ENCODE assay signal across 11 mouse cellular contexts in the genomic region with DNA sequence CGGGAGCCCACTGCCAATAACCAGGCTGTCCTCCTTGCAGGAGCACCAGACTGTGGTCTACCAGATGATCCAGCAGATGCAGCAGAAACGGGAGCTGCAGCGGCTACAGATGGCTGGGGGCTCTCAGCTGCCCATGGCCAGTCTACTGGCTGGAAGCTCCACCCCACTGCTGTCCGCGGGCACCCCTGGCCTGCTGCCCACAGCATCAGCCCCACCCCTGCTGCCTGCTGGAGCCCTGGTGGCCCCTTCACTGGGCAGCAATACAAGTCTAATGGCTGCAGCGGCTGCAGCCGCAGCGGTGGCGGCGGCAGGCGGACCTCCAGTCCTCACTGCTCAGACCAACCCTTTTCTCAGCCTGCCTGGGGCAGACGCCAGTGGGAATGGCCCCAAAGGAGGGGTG. TPM values are rescaled to one million over a fixed set of nuclear protein-coding genes. Genes with fewer than 3 reads are reported as not detected.
A peak's percentile ranks its signal among the peaks of the same experiment; 100 is the strongest.
DNase-seq lines count a peak whose midpoint lies in the region.
"Had no signal": no experiment of that assay in that cellular context is flagged by ENCODE, and none has a peak within 500 bp of the region (broad histone marks: within the 10 kb centered on the region; RNA-seq: fewer than 3 reads in every experiment).

No protein-coding gene starts in this region.

- H3K36me3 ChIP-seq in embryonic facial prominence, embryonic 10.5 days (replicated peaks) = peaks cover 84% of the 10 kb centered on the region

- peak; percentile 43 to 70 for DNase-seq in cerebellum, postnatal 4 days (ENCODE audit: low spot score in 2 of 2)
- no peak for DNase-seq in cerebellum, postnatal 36 days
- DNase-seq in kidney, postnatal 10 days = peak; percentile 45
- DNase-seq in kidney, adult 18-20 months = no peak
- no peak for DNase-seq in embryonic facial prominence, embryonic 10.5 days (ENCODE audit: low spot score)
- DNase-seq in lung, postnatal 10 days = peak; percentile 65
- no peak for DNase-seq in frontal cortex, postnatal 25 days (ENCODE audit: low spot score in 2 of 2)
- DNase-seq in thymus, postnatal 25 days = no peak
- DNase-seq: cerebellum, adult 9-10 months; liver, embryonic 13.5 days; right cerebral cortex, postnatal 14 days had no signal

- H3K9me3 ChIP-seq in embryonic facial prominence, embryonic 10.5 days = no peaks in the 10 kb centered on the region
- H3K9me3 ChIP-seq: liver, embryonic 13.5 days had no signal

- H3K27me3 ChIP-seq in embryonic facial prominence, embryonic 10.5 days (replicated peaks; ENCODE audit: low read depth, poor library complexity, severe bottlenecking) = 0 out of 2 replicates have a peak, but pooled peaks cover 3% of the 10 kb centered on the region

- peaks cover 45% of the 10 kb centered on the region for H3K4me1 ChIP-seq in embryonic facial prominence, embryonic 10.5 days

- 0 out of 2 replicates have a peak overlapping the region, but pooled peaks have one; percentile 3 for H3K4me3 ChIP-seq in embryonic facial prominence, embryonic 10.5 days
- H3K4me3 ChIP-seq: liver, embryonic 13.5 days had no signal

- H3K27ac ChIP-seq in embryonic facial prominence, embryonic 10.5 days (replicated peaks) = no peak overlapping the region
- H3K27ac ChIP-seq: liver, embryonic 13.5 days had no signal

- 85% methylated on average over 12 of the region's 12 CpGs for WGBS in embryonic facial prominence, embryonic 10.5 days

RNA-seq across cellular contexts. Expression of gene Cisd3, which starts 5.2 kb away (rescaled TPM):
- 18.2 and 20.0 TPM in 2 replicates for polyA plus RNA-seq in embryonic facial prominence, embryonic 10.5 days (2016; fragmentation: Nextera tagmentation; extraction: Ambion mirVana)

RNA-seq across cellular contexts. Expression of gene Mllt6, which starts 17.2 kb away (rescaled TPM):
- 2.1 and 2.2 TPM in 2 replicates for polyA plus RNA-seq in embryonic facial prominence, embryonic 10.5 days (2016; fragmentation: Nextera tagmentation; extraction: Ambion mirVana)

RNA-seq across cellular contexts. Expression of gene Pcgf2, which starts 19.9 kb away (rescaled TPM):
- 23.2 and 24.1 TPM in 2 replicates for polyA plus RNA-seq in embryonic facial prominence, embryonic 10.5 days (2016; fragmentation: Nextera tagmentation; extraction: Ambion mirVana)

RNA-seq across cellular contexts. Expression of gene Psmb3, which starts 22.8 kb away (rescaled TPM):
- polyA plus RNA-seq in embryonic facial prominence, embryonic 10.5 days (2016; fragmentation: Nextera tagmentation; extraction: Ambion mirVana) = 634 and 654 TPM in 2 replicates

RNA-seq across cellular contexts. Expression of gene Epop, which starts 50.9 kb away (rescaled TPM):
- 13.0 and 14.4 TPM in 2 replicates for polyA plus RNA-seq in embryonic facial prominence, embryonic 10.5 days (2016; fragmentation: Nextera tagmentation; extraction: Ambion mirVana)

Comparison
In these comparisons a context has a peak if more than half of its experiments do, and no peak if none do; other contexts are left out.
1. DNase-seq: peak in cerebellum, postnatal 4 days (2 of 2), kidney, postnatal 10 days (single experiment) and lung, postnatal 10 days (single experiment); none in cerebellum, postnatal 36 days (0 of 2), kidney, adult 18-20 months (single experiment), embryonic facial prominence, embryonic 10.5 days (single experiment), frontal cortex, postnatal 25 days (0 of 2) and thymus, postnatal 25 days (single experiment).